Mouse (Mus musculus): ENCODE results near the gene Slc8a3.

- TF ChIP-seq RCOR1 (conservative IDR thresholded peaks at IDR 0.05; ENCODE audit: low read depth, low read length): no peak
- no peak for TF ChIP-seq NELFE (IDR thresholded peaks at IDR 0.05; ENCODE audit: low read depth, low read length)
- no peak for TF ChIP-seq MYC (IDR thresholded peaks at IDR 0.05; ENCODE audit: low read depth, low read length)
- no peak for TF ChIP-seq ZNF384 (IDR thresholded peaks at IDR 0.05; ENCODE audit: low read depth, low read length)
- TF ChIP-seq POLR2A (IDR thresholded peaks at IDR 0.05; ENCODE audit: low read depth, low read length): no peak
- no peak for TF ChIP-seq CTCF (conservative IDR thresholded peaks at IDR 0.05 in 1 of 2, IDR thresholded peaks at IDR 0.05 in 1 of 2; ENCODE audit: low read depth in 2 of 2, low read length in 2 of 2)
- TF ChIP-seq EP300 (IDR thresholded peaks at IDR 0.05; ENCODE audit: low read length): no peak
- no peak for TF ChIP-seq MAX (IDR thresholded peaks at IDR 0.05; ENCODE audit: low read length)
These were observed 91.3 kb downstream of the Slc8a3 start for GRCm38 (mm10) chr12:81241676-81242075.
